Mouse (Mus musculus): Measurements from ENCODE around the gene Ackr3. TPM values are rescaled to one million over a fixed set of nuclear protein-coding genes. Genes with fewer than 3 reads are reported as not detected.

The Ackr3 gene
- polyA plus RNA-seq, 1 experiment from 2014 or later: 27.0 TPM

- no peak overlapping the region for H3K4me2 ChIP-seq (ENCODE audit: low read depth, low read length)
- peaks cover 21% of the 10 kb centered on the region for H3K27me3 ChIP-seq (ENCODE audit: control insufficient read depth, insufficient read depth, low read length)
- ATAC-seq (replicated peaks; ENCODE audit: extremely low read depth, insufficient read depth, low FRiP score): no peak
- peaks cover 17% of the 10 kb centered on the region for H3K4me1 ChIP-seq (ENCODE audit: control insufficient read depth, insufficient read depth, low read length)
- no peak overlapping the region for H3K9ac ChIP-seq (ENCODE audit: low read length)
- no peak overlapping the region for H3K4me3 ChIP-seq (ENCODE audit: low read length)
- 67% methylated on average over 5 of the region's 5 CpGs for WGBS
- H3K9me3 ChIP-seq (replicated peaks; ENCODE audit: control insufficient read depth, low read length): no peaks in the 10 kb centered on the region
- no peak overlapping the region for H3K27ac ChIP-seq (ENCODE audit: low read length)
- H3K36me3 ChIP-seq (ENCODE audit: control insufficient read depth, insufficient read depth): no peaks in the 10 kb centered on the region
Measured at GRCm38 (mm10) chr1:90201246-90201645, 2.5 kb upstream of the Ackr3 start.

GRCm38 (mm10) chr1:90201655-90202054, 2.1 kb upstream of the Ackr3 start:
- Histone ChIP-seq H3K4me2 (ENCODE audit: low read depth, low read length) (no peak overlapping the region), H3K9me3 (replicated peaks; ENCODE audit: control insufficient read depth, low read length) (no peaks in the 10 kb centered on the region), H3K27me3 (ENCODE audit: control insufficient read depth, insufficient read depth, low read length) (peaks cover 21% of the 10 kb centered on the region), H3K27ac (ENCODE audit: low read length) (no peak overlapping the region), H3K9ac (ENCODE audit: low read length) (no peak overlapping the region), H3K36me3 (ENCODE audit: control insufficient read depth, insufficient read depth) (no peaks in the 10 kb centered on the region), H3K4me3 (ENCODE audit: low read length) (no peak overlapping the region), H3K4me1 (ENCODE audit: control insufficient read depth, insufficient read depth, low read length) (peaks cover 17% of the 10 kb centered on the region)
- WGBS: 52% methylated on average over 2 of the region's 2 CpGs
- ATAC-seq (replicated peaks; ENCODE audit: extremely low read depth, insufficient read depth, low FRiP score): no peak

- 21% methylated on average over 23 of the region's 23 CpGs for WGBS
- H3K4me1 ChIP-seq (ENCODE audit: control insufficient read depth, insufficient read depth, low read length): peaks cover 21% of the 10 kb centered on the region
- no peaks in the 10 kb centered on the region for H3K9me3 ChIP-seq (replicated peaks; ENCODE audit: control insufficient read depth, low read length)
- no peak overlapping the region for H3K9ac ChIP-seq (ENCODE audit: low read length)
- H3K4me2 ChIP-seq (ENCODE audit: low read depth, low read length): peak overlapping the region; percentile 29; the same call in 1 of the 2 replicates
- H3K36me3 ChIP-seq (ENCODE audit: control insufficient read depth, insufficient read depth): no peaks in the 10 kb centered on the region
- H3K27ac ChIP-seq (ENCODE audit: low read length): no peak overlapping the region
- peaks cover 21% of the 10 kb centered on the region for H3K27me3 ChIP-seq (ENCODE audit: control insufficient read depth, insufficient read depth, low read length)
- ATAC-seq (replicated peaks; ENCODE audit: extremely low read depth, insufficient read depth, low FRiP score): peak; percentile 45; the same call in 1 of the 2 replicates
- H3K4me3 ChIP-seq (ENCODE audit: low read length): no peak overlapping the region
Measured at GRCm38 (mm10) chr1:90202207-90202978, 1.4 kb upstream of the Ackr3 start.

GRCm38 (mm10) chr1:90203341-90203740, 439 bp upstream of the Ackr3 start:
- peaks cover 31% of the 10 kb centered on the region for H3K4me1 ChIP-seq (ENCODE audit: control insufficient read depth, insufficient read depth, low read length)
- peak overlapping the region; percentile 45 for H3K4me3 ChIP-seq (ENCODE audit: low read length)
- H3K9me3 ChIP-seq (replicated peaks; ENCODE audit: control insufficient read depth, low read length): no peaks in the 10 kb centered on the region
- H3K27me3 ChIP-seq (ENCODE audit: control insufficient read depth, insufficient read depth, low read length): peaks cover 21% of the 10 kb centered on the region
- no peak for ATAC-seq (replicated peaks; ENCODE audit: extremely low read depth, insufficient read depth, low FRiP score)
- peak overlapping the region; percentile 57 for H3K4me2 ChIP-seq (ENCODE audit: low read depth, low read length)
- peak overlapping the region; percentile 43 for H3K9ac ChIP-seq (ENCODE audit: low read length)
- no peak overlapping the region for H3K27ac ChIP-seq (ENCODE audit: low read length)
- no peaks in the 10 kb centered on the region for H3K36me3 ChIP-seq (ENCODE audit: control insufficient read depth, insufficient read depth)
- 18% methylated on average over 11 of the region's 11 CpGs for WGBS

- Histone ChIP-seq H3K4me1 (ENCODE audit: control insufficient read depth, insufficient read depth, low read length) (peaks cover 35% of the 10 kb centered on the region), H3K27me3 (ENCODE audit: control insufficient read depth, insufficient read depth, low read length) (peaks cover 21% of the 10 kb centered on the region), H3K9me3 (replicated peaks; ENCODE audit: control insufficient read depth, low read length) (no peaks in the 10 kb centered on the region), H3K27ac (ENCODE audit: low read length) (peak overlapping the region; percentile 59), H3K36me3 (ENCODE audit: control insufficient read depth, insufficient read depth) (no peaks in the 10 kb centered on the region), H3K4me2 (ENCODE audit: low read depth, low read length) (peak overlapping the region; percentile 57), H3K4me3 (ENCODE audit: low read length) (peak overlapping the region; percentile 45), H3K9ac (ENCODE audit: low read length) (peak overlapping the region; percentile 55)
- WGBS: 55% methylated on average over 1 of the region's 1 CpGs
- ATAC-seq (replicated peaks; ENCODE audit: extremely low read depth, insufficient read depth, low FRiP score): no peak
Measured at GRCm38 (mm10) chr1:90204821-90205220, 1.0 kb downstream of the Ackr3 start.

- H3K27me3 ChIP-seq (ENCODE audit: control insufficient read depth, insufficient read depth, low read length): peaks cover 21% of the 10 kb centered on the region
- H3K4me2 ChIP-seq (ENCODE audit: low read depth, low read length): peak overlapping the region; percentile 57
- peak overlapping the region; percentile 45 for H3K4me3 ChIP-seq (ENCODE audit: low read length)
- no peaks in the 10 kb centered on the region for H3K9me3 ChIP-seq (replicated peaks; ENCODE audit: control insufficient read depth, low read length)
- H3K4me1 ChIP-seq (ENCODE audit: control insufficient read depth, insufficient read depth, low read length): peaks cover 35% of the 10 kb centered on the region
- peak overlapping the region; percentile 59 for H3K27ac ChIP-seq (ENCODE audit: low read length)
- H3K9ac ChIP-seq (ENCODE audit: low read length): peak overlapping the region; percentile 55
- 11% methylated on average over 6 of the region's 6 CpGs for WGBS
- H3K36me3 ChIP-seq (ENCODE audit: control insufficient read depth, insufficient read depth): no peaks in the 10 kb centered on the region
- 0 out of 2 replicates have a peak, but pooled peaks have one; percentile 21 for ATAC-seq (replicated peaks; ENCODE audit: extremely low read depth, insufficient read depth, low FRiP score)
Measured at GRCm38 (mm10) chr1:90205223-90205622, 1.4 kb downstream of the Ackr3 start.

GRCm38 (mm10) chr1:90206684-90207083, 2.9 kb downstream of the Ackr3 start:
- peak overlapping the region; percentile 47; the same call in 1 of the 2 replicates for H3K9ac ChIP-seq (ENCODE audit: low read length)
- WGBS: 63% methylated on average over 3 of the region's 3 CpGs

GRCm38 (mm10) chr1:90207279-90207678, 3.5 kb downstream of the Ackr3 start:
- ATAC-seq (replicated peaks; ENCODE audit: extremely low read depth, insufficient read depth, low FRiP score): no peak
- no peaks in the 10 kb centered on the region for H3K9me3 ChIP-seq (replicated peaks; ENCODE audit: control insufficient read depth, low read length)
- H3K4me1 ChIP-seq (ENCODE audit: control insufficient read depth, insufficient read depth, low read length): peaks cover 32% of the 10 kb centered on the region
- peak overlapping the region; percentile 57 for H3K4me2 ChIP-seq (ENCODE audit: low read depth, low read length)
- peaks cover 11% of the 10 kb centered on the region for H3K27me3 ChIP-seq (ENCODE audit: control insufficient read depth, insufficient read depth, low read length)
- peak overlapping the region; percentile 45 for H3K4me3 ChIP-seq (ENCODE audit: low read length)
- H3K27ac ChIP-seq (ENCODE audit: low read length): peak overlapping the region; percentile 14; the same call in 1 of the 2 replicates
- peak overlapping the region; percentile 8; the same call in 1 of the 2 replicates for H3K9ac ChIP-seq (ENCODE audit: low read length)
- 49% methylated on average over 6 of the region's 6 CpGs for WGBS
- no peaks in the 10 kb centered on the region for H3K36me3 ChIP-seq (ENCODE audit: control insufficient read depth, insufficient read depth)

More at GRCm38 (mm10) chr1:90206684-90207083, 2.9 kb downstream of the Ackr3 start:
- Histone ChIP-seq H3K27me3 (ENCODE audit: control insufficient read depth, insufficient read depth, low read length) (peaks cover 13% of the 10 kb centered on the region), H3K4me3 (ENCODE audit: low read length) (peak overlapping the region; percentile 45), H3K4me2 (ENCODE audit: low read depth, low read length) (peak overlapping the region; percentile 57), H3K4me1 (ENCODE audit: control insufficient read depth, insufficient read depth, low read length) (peaks cover 35% of the 10 kb centered on the region), H3K36me3 (ENCODE audit: control insufficient read depth, insufficient read depth) (no peaks in the 10 kb centered on the region), H3K9me3 (replicated peaks; ENCODE audit: control insufficient read depth, low read length) (no peaks in the 10 kb centered on the region), H3K27ac (ENCODE audit: low read length) (peak overlapping the region; percentile 14)
- ATAC-seq (replicated peaks; ENCODE audit: extremely low read depth, insufficient read depth, low FRiP score): no peak
